Mouse (Mus musculus) hindbrain, embryonic 14.5 days (tissue): ENCODE results near the gene Treml1. TPM values are rescaled to one million over a fixed set of nuclear protein-coding genes. Genes with fewer than 3 reads are reported as not detected.
A peak's percentile ranks its signal among the peaks of the same experiment; 100 is the strongest.

Source experiments
- ATAC-seq: fragments of 200-750 bp; cut with Nextera tagmentation; 2 replicates; pipeline ENCODE4 v1.8.0; 2017; ENCODE audit warnings: moderate number of reproducible peaks, mild to moderate bottlenecking, moderate TSS enrichment, moderate library complexity; ENCODE audit not compliant: low FRiP score
- DNase-seq: peaks from one replicate; pipeline ENCODE4 v3.0.0-alpha.2; 2015; ENCODE audit warnings: low spot score
- H3K27ac ChIP-seq: fragments of 300-500 bp; sonication (generic); 2 replicates; pipeline ENCODE4 v1.5.1; 2014; ENCODE audit warnings: mild to moderate bottlenecking, moderate library complexity
- H3K27me3 ChIP-seq: fragments of 300-500 bp; sonication (generic); 2 replicates; pipeline ENCODE4 v1.6.1; 2014; ENCODE audit warnings: mild to moderate bottlenecking, low read length, mixed read lengths; ENCODE audit not compliant: control insufficient read depth, insufficient read depth
- H3K36me3 ChIP-seq: fragments of 300-500 bp; sonication (generic); replicated peaks from 2 replicates; pipeline ENCODE4 v1.6.1; 2014; ENCODE audit not compliant: control insufficient read depth, insufficient read depth
- H3K4me1 ChIP-seq: fragments of 300-500 bp; sonication (generic); replicated peaks from 2 replicates; pipeline ENCODE4 v1.6.1; 2014; ENCODE audit warnings: antibody characterized with exemption, low read length, mixed read lengths; ENCODE audit not compliant: control insufficient read depth, insufficient read depth
- H3K4me2 ChIP-seq: fragments of 300-500 bp; sonication (generic); replicated peaks from 2 replicates; pipeline ENCODE4 v1.6.1; 2014; ENCODE audit warnings: mild to moderate bottlenecking, moderate library complexity
- H3K4me3 ChIP-seq: fragments of 300-500 bp; sonication (generic); replicated peaks from 2 replicates; pipeline ENCODE4 v1.5.1; 2014; ENCODE audit warnings: mild to moderate bottlenecking, low read length
- H3K9ac ChIP-seq: fragments of 300-500 bp; sonication (generic); 2 replicates; pipeline ENCODE4 v1.6.1; 2014
- H3K9me3 ChIP-seq: fragments of 300-500 bp; sonication (generic); 2 replicates; pipeline ENCODE4 v1.6.1; 2016; ENCODE audit warnings: low read length; ENCODE audit not compliant: control insufficient read depth
- WGBS: fragments of 180-500 bp; shearing (Covaris S2); extraction: QIAGEN DNeasy Blood & Tissue Kit; methylation state at CpG from one replicate; pipeline ENCODE4 v1.1.7; 2014; 5-methylcytosine and 5-hydroxymethylcytosine counted together
- polyA plus RNA-seq: library from polyadenylated mRNA; unstranded; fragments of >200 nt; fragmentation: Nextera tagmentation; extraction: Ambion mirVana; gene quantifications from 2 replicates; pipeline ENCODE4 v1.2.1, GENCODE M21; 2014

The Treml1 gene
- polyA plus RNA-seq, 1 experiment from 2014 or later, result 0.37 TPM

GRCm38 (mm10) chr17:48410299-48410785, 50.6 kb downstream of the Treml1 start:
- ATAC-seq (no peak; the same call in 1 of the 2 replicates), DNase-seq (peak; percentile 50)
- H3K27me3 ChIP-seq, result no peaks in the 10 kb centered on the region
- peaks cover 6% of the 10 kb centered on the region for H3K36me3 ChIP-seq
- H3K27ac ChIP-seq, result peak overlapping the region; percentile 94
- peak overlapping the region; percentile 87 for H3K4me2 ChIP-seq
- H3K9ac ChIP-seq, result peak overlapping the region; percentile 76
- WGBS, result 0% methylated on average over 13 of the region's 13 CpGs
- H3K9me3 ChIP-seq, result no peaks in the 10 kb centered on the region
- H3K4me1 ChIP-seq, result peaks cover 27% of the 10 kb centered on the region
- H3K4me3 ChIP-seq, result peak overlapping the region; percentile 81

- Histone ChIP-seq H3K36me3 (peaks cover 8% of the 10 kb centered on the region), H3K9me3 (no peaks in the 10 kb centered on the region), H3K27me3 (no peaks in the 10 kb centered on the region), H3K4me2 (peak overlapping the region; percentile 87), H3K27ac (peak overlapping the region; percentile 94; the same call in 1 of the 2 replicates), H3K9ac (peak overlapping the region; percentile 76), H3K4me3 (peak overlapping the region; percentile 81), H3K4me1 (peaks cover 27% of the 10 kb centered on the region)
- no peak for ATAC-seq
- no peak for DNase-seq
- 55% methylated on average over 8 of the region's 8 CpGs for WGBS
Measured at GRCm38 (mm10) chr17:48411241-48411640, 51.5 kb downstream of the Treml1 start.

- DNase-seq (no peak), ATAC-seq (no peak)
- H3K27ac ChIP-seq, result no peak overlapping the region
- H3K27me3 ChIP-seq, result no peaks in the 10 kb centered on the region
- no peaks in the 10 kb centered on the region for H3K9me3 ChIP-seq
- H3K36me3 ChIP-seq, result peaks cover 8% of the 10 kb centered on the region
- no peak overlapping the region for H3K9ac ChIP-seq
- H3K4me1 ChIP-seq, result peaks cover 9% of the 10 kb centered on the region
- WGBS, result 84% methylated on average over 7 of the region's 7 CpGs
- H3K4me3 ChIP-seq, result no peak overlapping the region
- no peak overlapping the region for H3K4me2 ChIP-seq
Measured at GRCm38 (mm10) chr17:48416011-48416410, 56.3 kb downstream of the Treml1 start.

Other genes with a start within 250 kb of the Treml1 start
- not detected in 2 replicates for gene 9830107B12Rik, start 213.6 kb upstream of the Treml1 start, polyA plus RNA-seq
- gene A530064D06Rik, start 192.6 kb upstream of the Treml1 start, polyA plus RNA-seq, result not detected in 2 replicates
- gene Trem1, start 127.1 kb upstream of the Treml1 start, polyA plus RNA-seq, result not detected in 2 replicates
- not detected in 2 replicates for gene Trem3, start 112.1 kb upstream of the Treml1 start, polyA plus RNA-seq
- gene Treml4, start 95.6 kb upstream of the Treml1 start, polyA plus RNA-seq, result 0.44 TPM in 1 of 2 replicates, not detected in the other
- 0.09 TPM in 1 of 2 replicates, not detected in the other for gene Treml2, start 60.4 kb upstream of the Treml1 start, polyA plus RNA-seq
- 0.05 and 0.18 TPM in 2 replicates for gene B430306N03Rik, start 43.8 kb upstream of the Treml1 start, polyA plus RNA-seq
- gene Trem2, start 13.5 kb upstream of the Treml1 start, polyA plus RNA-seq, result 4.0 and 4.8 TPM in 2 replicates
- gene Nfya, start 50.0 kb downstream of the Treml1 start, polyA plus RNA-seq, result 16.4 and 16.5 TPM in 2 replicates
- 36.2 and 36.3 TPM in 2 replicates for gene Oard1, start 50.1 kb downstream of the Treml1 start, polyA plus RNA-seq
- gene Apobec2, start 73.0 kb downstream of the Treml1 start, polyA plus RNA-seq, result 0.52 and 0.63 TPM in 2 replicates
- gene Tspo2, start 91.6 kb downstream of the Treml1 start, polyA plus RNA-seq, result 1.0 and 1.2 TPM in 2 replicates
- gene Unc5cl, start 95.0 kb downstream of the Treml1 start, polyA plus RNA-seq, result 0.37 and 0.42 TPM in 2 replicates